Mouse (Mus musculus) midbrain, embryonic 16.5 days (tissue): ENCODE data around the gene Ibtk. TPM values are rescaled to one million over a fixed set of nuclear protein-coding genes. Genes with fewer than 3 reads are reported as not detected.

Source experiments
- ATAC-seq: fragments of 200-750 bp; cut with Nextera tagmentation; 2 replicates; pipeline ENCODE4 v1.8.0; 2017; ENCODE audit warnings: moderate TSS enrichment
- H3K27ac ChIP-seq: fragments of 300-500 bp; sonication (generic); 2 replicates; pipeline ENCODE4 v1.5.1; 2014; ENCODE audit warnings: mild to moderate bottlenecking, low read length, mixed read lengths
- H3K27me3 ChIP-seq: fragments of 300-500 bp; sonication (generic); 2 replicates; pipeline ENCODE4 v1.6.1; 2014; ENCODE audit warnings: low read depth, low read length, mixed read lengths; ENCODE audit not compliant: control insufficient read depth, insufficient read depth
- H3K36me3 ChIP-seq: fragments of 300-500 bp; sonication (generic); 2 replicates; pipeline ENCODE4 v1.6.1; 2014; ENCODE audit warnings: mild to moderate bottlenecking, low read length, moderate library complexity, mixed read lengths; ENCODE audit not compliant: control insufficient read depth, insufficient read depth
- H3K4me1 ChIP-seq: fragments of 300-500 bp; sonication (generic); 2 replicates; pipeline ENCODE4 v1.6.1; 2014; ENCODE audit warnings: mild to moderate bottlenecking, low read length, mixed read lengths; ENCODE audit not compliant: control insufficient read depth, insufficient read depth
- H3K4me2 ChIP-seq: fragments of 300-500 bp; sonication (generic); 2 replicates; pipeline ENCODE4 v1.6.1; 2014; ENCODE audit warnings: mild to moderate bottlenecking, low read length, mixed read lengths
- H3K4me3 ChIP-seq: fragments of 300-500 bp; sonication (generic); 2 replicates; pipeline ENCODE4 v1.5.1; 2014; ENCODE audit warnings: low read depth, mild to moderate bottlenecking, low read length, moderate library complexity, mixed read lengths
- H3K9ac ChIP-seq: fragments of 300-500 bp; sonication (generic); 2 replicates; pipeline ENCODE4 v1.6.1; 2014; ENCODE audit warnings: low read depth, low read length, mixed read lengths
- H3K9me3 ChIP-seq: fragments of 300-500 bp; sonication (generic); replicated peaks from 2 replicates; pipeline ENCODE4 v1.6.1; 2014; ENCODE audit warnings: mild to moderate bottlenecking, low read length, mixed read lengths; ENCODE audit not compliant: control insufficient read depth, poor library complexity, severe bottlenecking
- WGBS: fragments of 180-500 bp; shearing (Covaris S2); extraction: QIAGEN DNeasy Blood & Tissue Kit; methylation state at CpG from one replicate; pipeline ENCODE4 v1.1.7; 2014; 5-methylcytosine and 5-hydroxymethylcytosine counted together
- polyA plus RNA-seq: library from polyadenylated mRNA; unstranded; fragments of >200 nt; fragmentation: Nextera tagmentation; extraction: Ambion mirVana; gene quantifications from 2 replicates; pipeline ENCODE4 v1.2.1, GENCODE M21; 2015

Ibtk gene
- polyA plus RNA-seq, 1 experiment from 2014 or later: 28.4 TPM

DNA sequence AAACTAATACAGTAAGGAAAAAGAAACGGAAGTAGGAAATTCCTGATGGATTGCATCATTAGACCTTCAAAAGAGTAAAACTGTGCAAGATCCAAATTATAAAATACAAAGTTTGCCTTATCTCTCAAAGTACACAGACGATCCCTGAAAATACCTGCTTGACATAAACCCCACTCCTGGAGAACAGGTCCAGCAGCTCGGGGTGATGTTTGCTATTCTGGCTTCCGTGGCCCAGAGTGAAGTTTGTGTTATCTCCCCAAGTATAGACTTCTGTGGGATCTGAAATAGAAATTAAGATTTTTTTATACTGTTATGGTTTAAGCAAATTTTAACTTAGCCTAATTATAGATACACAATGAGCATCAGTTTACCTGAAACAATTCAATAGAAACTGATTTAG, 14.3 kb downstream of the Ibtk start:
- no peak for ATAC-seq
- WGBS: 97% methylated on average over 4 of the region's 4 CpGs
- no peaks in the 10 kb centered on the region for H3K9me3 ChIP-seq

DNA sequence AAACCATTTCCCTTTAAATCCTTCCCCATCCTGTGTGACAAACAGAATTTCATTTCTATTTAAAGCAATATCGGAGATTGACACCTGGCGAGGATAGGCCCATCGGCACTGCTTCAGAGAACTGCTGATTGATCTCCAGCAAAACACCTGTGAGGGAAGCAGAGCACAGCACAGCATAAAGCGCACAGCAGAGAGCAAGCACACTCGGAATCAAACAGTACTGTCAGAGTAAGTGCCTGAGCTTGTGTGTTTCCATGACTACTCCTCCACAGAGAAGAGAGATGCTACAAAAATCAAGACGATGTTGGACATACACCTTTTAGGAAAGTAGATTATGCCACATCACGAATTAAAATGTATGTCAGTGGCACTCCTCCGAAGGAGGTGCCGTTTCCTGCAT, 25.1 kb downstream of the Ibtk start:
- peaks cover 22% of the 10 kb centered on the region for H3K36me3 ChIP-seq
- 0 out of 2 replicates have a peak, but pooled peaks have one; percentile 45 for ATAC-seq

More for the DNA sequence above, 14.3 kb downstream of the Ibtk start:
- no peak overlapping the region for H3K27ac ChIP-seq
- no peaks in the 10 kb centered on the region for H3K27me3 ChIP-seq
- peaks cover 21% of the 10 kb centered on the region for H3K36me3 ChIP-seq
- H3K4me1 ChIP-seq: no peaks in the 10 kb centered on the region
- H3K4me3 ChIP-seq: no peak overlapping the region
- H3K9ac ChIP-seq: no peak overlapping the region
- H3K4me2 ChIP-seq: no peak overlapping the region

DNA sequence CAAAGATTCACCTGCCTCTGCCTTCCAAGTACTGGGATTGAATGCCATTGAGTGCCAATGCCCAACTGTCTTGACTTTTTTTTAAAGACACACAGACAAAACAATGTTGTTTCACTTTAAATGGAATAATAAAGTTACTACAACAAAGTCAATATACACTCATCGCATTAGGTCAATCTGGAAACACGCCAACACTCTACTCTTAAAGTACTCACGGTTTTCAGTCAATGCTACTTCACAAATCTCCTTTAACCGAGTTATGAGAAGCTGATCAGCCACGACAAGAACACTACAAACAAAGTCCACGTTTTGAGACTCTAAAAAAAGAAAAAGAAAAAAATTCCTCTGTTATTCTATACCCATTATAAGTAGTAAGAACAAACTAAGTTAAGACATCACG, 31.8 kb downstream of the Ibtk start:
- Histone ChIP-seq H3K36me3 (peaks cover 39% of the 10 kb centered on the region), H3K27ac (no peak overlapping the region), H3K4me1 (no peaks in the 10 kb centered on the region), H3K4me3 (no peak overlapping the region), H3K27me3 (no peaks in the 10 kb centered on the region), H3K9ac (no peak overlapping the region), H3K4me2 (no peak overlapping the region), H3K9me3 (no peaks in the 10 kb centered on the region)
- WGBS: 93% methylated on average over 7 of the region's 7 CpGs
- no peak for ATAC-seq

More for the DNA sequence above, 25.1 kb downstream of the Ibtk start:
- no peaks in the 10 kb centered on the region for H3K4me1 ChIP-seq
- H3K4me3 ChIP-seq: no peak overlapping the region
- H3K27me3 ChIP-seq: no peaks in the 10 kb centered on the region
- H3K27ac ChIP-seq: no peak overlapping the region
- 83% methylated on average over 9 of the region's 9 CpGs for WGBS
- H3K4me2 ChIP-seq: no peak overlapping the region
- H3K9ac ChIP-seq: no peak overlapping the region
- no peaks in the 10 kb centered on the region for H3K9me3 ChIP-seq

GRCm38 (mm10) chr9:85707302-85707701, 41.8 kb downstream of the Ibtk start:
- no peak overlapping the region for H3K9ac ChIP-seq
- H3K4me1 ChIP-seq: no peaks in the 10 kb centered on the region
- peaks cover 43% of the 10 kb centered on the region for H3K36me3 ChIP-seq
- H3K9me3 ChIP-seq: no peaks in the 10 kb centered on the region
- WGBS: 89% methylated on average over 6 of the region's 6 CpGs
- H3K4me3 ChIP-seq: no peak overlapping the region
- H3K27ac ChIP-seq: no peak overlapping the region
- ATAC-seq: no peak
- H3K27me3 ChIP-seq: no peaks in the 10 kb centered on the region
- no peak overlapping the region for H3K4me2 ChIP-seq

DNA sequence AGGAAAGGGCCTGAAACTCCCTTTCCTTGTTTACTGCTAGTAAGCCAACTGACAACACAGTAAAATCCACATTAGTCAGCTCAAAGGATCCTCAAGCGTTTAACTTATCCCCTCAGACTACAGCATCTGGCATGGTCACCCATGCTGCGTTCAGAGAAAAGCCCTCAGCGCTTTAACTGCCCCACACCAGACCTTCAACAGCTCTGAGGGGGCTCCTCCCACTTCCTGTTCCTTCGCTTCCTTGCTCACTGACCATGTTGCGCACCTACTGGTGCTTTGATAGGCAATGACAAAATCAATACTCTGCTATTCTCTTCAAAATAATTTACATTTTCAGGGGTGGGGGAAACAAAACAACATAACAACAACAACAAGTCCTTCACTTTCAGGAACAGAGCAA, 47.2 kb downstream of the Ibtk start:
- H3K9me3 ChIP-seq: no peaks in the 10 kb centered on the region
- H3K27ac ChIP-seq: no peak overlapping the region
- no peaks in the 10 kb centered on the region for H3K27me3 ChIP-seq
- no peak for ATAC-seq
- H3K9ac ChIP-seq: no peak overlapping the region
- no peak overlapping the region for H3K4me2 ChIP-seq
- peaks cover 33% of the 10 kb centered on the region for H3K36me3 ChIP-seq
- no peak overlapping the region for H3K4me3 ChIP-seq
- no peaks in the 10 kb centered on the region for H3K4me1 ChIP-seq
- 95% methylated on average over 5 of the region's 5 CpGs for WGBS

- Histone ChIP-seq H3K4me3 (no peak overlapping the region), H3K9ac (no peak overlapping the region), H3K27ac (no peak overlapping the region), H3K27me3 (no peaks in the 10 kb centered on the region), H3K36me3 (no peaks in the 10 kb centered on the region; the same call in 1 of the 2 replicates), H3K9me3 (no peaks in the 10 kb centered on the region), H3K4me1 (no peaks in the 10 kb centered on the region), H3K4me2 (no peak overlapping the region)
- no peak for ATAC-seq
- WGBS: 97% methylated on average over 3 of the region's 3 CpGs
Observed at GRCm38 (mm10) chr9:85695606-85696005, 53.5 kb downstream of the Ibtk start.

- H3K27ac ChIP-seq: no peak overlapping the region
- no peak overlapping the region for H3K4me2 ChIP-seq
- no peaks in the 10 kb centered on the region for H3K27me3 ChIP-seq
- H3K36me3 ChIP-seq: peaks cover 13% of the 10 kb centered on the region; the same call in 1 of the 2 replicates
- no peak overlapping the region for H3K4me3 ChIP-seq
- H3K9ac ChIP-seq: no peak overlapping the region
- peak; percentile 94 for ATAC-seq
- H3K4me1 ChIP-seq: no peaks in the 10 kb centered on the region
- WGBS: 51% methylated on average over 6 of the region's 6 CpGs
- no peaks in the 10 kb centered on the region for H3K9me3 ChIP-seq
Observed at GRCm38 (mm10) chr9:85693231-85694116, 55.7 kb downstream of the Ibtk start.

- H3K4me2 ChIP-seq: no peak overlapping the region
- H3K36me3 ChIP-seq: peaks cover 12% of the 10 kb centered on the region
- no peaks in the 10 kb centered on the region for H3K9me3 ChIP-seq
- WGBS: 88% methylated on average over 6 of the region's 6 CpGs
- H3K4me3 ChIP-seq: no peak overlapping the region
- H3K9ac ChIP-seq: no peak overlapping the region
- H3K27ac ChIP-seq: no peak overlapping the region
- H3K27me3 ChIP-seq: no peaks in the 10 kb centered on the region
- ATAC-seq: no peak
- no peaks in the 10 kb centered on the region for H3K4me1 ChIP-seq
Observed at GRCm38 (mm10) chr9:85685010-85685409, 64.1 kb downstream of the Ibtk start.

GRCm38 (mm10) chr9:85675131-85675905, 73.8 kb downstream of the Ibtk start:
- H3K9ac ChIP-seq: no peak overlapping the region
- peaks cover 3% of the 10 kb centered on the region; the same call in 1 of the 2 replicates for H3K4me1 ChIP-seq
- no peak overlapping the region for H3K27ac ChIP-seq
- no peak overlapping the region for H3K4me2 ChIP-seq
- H3K27me3 ChIP-seq: no peaks in the 10 kb centered on the region
- H3K36me3 ChIP-seq: no peaks in the 10 kb centered on the region
- ATAC-seq: no peak
- WGBS: 89% methylated on average over 10 of the region's 10 CpGs
- H3K4me3 ChIP-seq: no peak overlapping the region
- H3K9me3 ChIP-seq: no peaks in the 10 kb centered on the region
